Mouse (Mus musculus): ENCODE data around the gene Sv2b.

- TF ChIP-seq CTCF (IDR thresholded peaks at IDR 0.05; ENCODE audit: low read depth) (no peak), EP300 (optimal IDR thresholded peaks at IDR 0.05) (no peak)
Measured at GRCm38 (mm10) chr7:75282951-75283350, 26.1 kb downstream of the Sv2b start.

Measured in stomach, postnatal 0 days (tissue).